Mouse (Mus musculus) cortical plate, adult 2 months (tissue): ENCODE measurements around the gene Gpat3.

ENCODE experiments used
- CTCF ChIP-seq: fragments of 200-500 bp; IDR thresholded peaks from 2 replicates; pipeline ENCODE4 v1.5.1; 2011; ENCODE audit warnings: mild to moderate bottlenecking, control low read depth, low read length; ENCODE audit not compliant: insufficient read depth; ENCODE audit errors: extremely low read depth
- POLR2A ChIP-seq: fragments of 200-500 bp; IDR thresholded peaks from 2 replicates; pipeline ENCODE4 v1.6.1; 2011; ENCODE audit warnings: mild to moderate bottlenecking, low read length, control low read depth; ENCODE audit not compliant: insufficient read depth; ENCODE audit errors: extremely low read depth

DNA sequence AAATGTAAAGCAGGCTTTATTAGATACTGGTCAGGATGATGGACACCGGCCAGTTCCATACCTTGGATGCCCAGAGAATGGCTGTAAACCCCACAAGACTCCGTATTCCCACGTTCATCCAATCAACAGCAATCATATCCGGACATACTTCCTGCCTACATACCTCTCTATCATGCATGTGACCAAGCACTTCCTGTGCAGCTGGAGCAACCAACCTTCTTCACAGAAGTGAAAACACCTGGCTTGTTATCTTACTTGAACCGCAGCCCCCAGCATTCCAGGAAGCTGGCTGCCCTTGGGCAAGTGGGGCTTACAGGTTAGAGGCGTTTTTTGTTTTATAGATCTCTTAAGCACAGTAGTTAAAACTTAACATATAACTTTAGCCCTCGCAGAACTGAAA is 22.7 kb upstream of the Gpat3 start:
- TF ChIP-seq CTCF (no peak), POLR2A (no peak)
